Mouse (Mus musculus) Muller cell, postnatal 12 days (primary cell): ENCODE results near the gene Card10.

Experiments used
- DNase-seq: peaks from one replicate; pipeline ENCODE4 v3.0.0-alpha.2; 2015; ENCODE audit errors: inconsistent ontology term

The Card10 gene

GRCm38 (mm10) chr15:78735431-78736180, 67.2 kb downstream of the Card10 start:
- no peak for DNase-seq

DNA sequence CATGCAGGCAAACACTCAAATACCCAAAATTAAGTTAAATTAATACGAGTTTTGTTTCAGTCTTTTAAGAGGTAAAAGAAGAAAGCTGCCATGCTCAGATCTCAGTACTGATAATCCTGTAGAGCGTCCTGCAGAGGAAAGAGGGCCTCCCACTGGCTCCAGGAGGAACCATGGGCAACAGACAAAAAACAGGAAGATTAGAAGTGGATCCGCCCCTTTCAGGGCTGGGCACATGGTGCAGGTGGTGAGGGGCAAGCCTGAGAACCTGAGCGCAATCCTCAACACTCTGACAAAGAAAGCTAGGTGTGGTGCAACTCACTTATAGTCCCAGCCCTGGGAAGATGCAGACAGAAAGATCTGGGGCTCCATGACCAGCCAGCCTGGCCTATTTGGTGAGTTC, 71.0 kb downstream of the Card10 start:
- DNase-seq, result no peak

DNA sequence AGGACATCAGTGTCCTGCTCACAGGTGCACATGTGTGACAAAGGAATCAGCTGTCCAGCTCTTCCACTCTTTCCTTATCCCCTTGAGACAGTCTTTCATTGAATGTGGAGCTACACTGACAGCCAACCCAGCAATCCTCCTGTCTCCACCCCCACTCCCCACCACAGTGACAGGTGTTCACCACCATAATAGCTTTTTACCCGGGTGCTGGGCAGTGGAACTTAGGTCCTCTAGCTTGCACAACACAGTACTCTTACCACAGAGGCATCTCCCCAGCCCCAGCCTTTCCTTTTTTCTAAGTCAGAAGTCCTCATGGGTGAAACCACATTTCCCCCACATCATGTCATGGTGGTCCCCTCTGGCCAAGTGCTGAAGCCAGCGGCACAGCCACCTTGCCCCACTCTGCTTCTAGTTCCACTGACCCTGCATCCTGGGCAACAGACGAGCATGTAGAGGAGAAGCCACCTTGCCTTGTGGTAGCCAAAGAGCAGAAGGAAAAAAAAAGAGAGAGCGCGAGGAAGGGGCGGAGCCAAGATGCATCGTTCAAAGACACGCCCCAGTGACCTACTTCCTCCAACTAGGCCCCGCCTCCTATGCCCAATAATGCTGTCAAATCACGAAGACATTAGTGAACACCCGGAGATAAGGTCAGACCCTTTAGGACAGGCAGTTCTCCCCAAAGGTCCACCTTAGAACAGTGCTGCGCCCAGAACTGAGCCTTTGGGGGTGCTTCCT, 72.4 kb downstream of the Card10 start:
- no peak for DNase-seq

GRCm38 (mm10) chr15:78726697-78727096, 76.1 kb downstream of the Card10 start:
- DNase-seq, result no peak
